Mouse (Mus musculus) embryo, embryonic 11 days (tissue): ENCODE data around the gene Zfp697.
A peak's percentile ranks its signal among the peaks of the same experiment; 100 is the strongest.
"Not testable (repeated sequence)": the region's sequence is repeated elsewhere in the genome, so short reads cannot be mapped to it uniquely, and the experiment has no call there.

Experiments
- DNase-seq: peaks from one replicate; pipeline ENCODE4 v3.0.0-alpha.2; 2015

Zfp697 gene

DNA sequence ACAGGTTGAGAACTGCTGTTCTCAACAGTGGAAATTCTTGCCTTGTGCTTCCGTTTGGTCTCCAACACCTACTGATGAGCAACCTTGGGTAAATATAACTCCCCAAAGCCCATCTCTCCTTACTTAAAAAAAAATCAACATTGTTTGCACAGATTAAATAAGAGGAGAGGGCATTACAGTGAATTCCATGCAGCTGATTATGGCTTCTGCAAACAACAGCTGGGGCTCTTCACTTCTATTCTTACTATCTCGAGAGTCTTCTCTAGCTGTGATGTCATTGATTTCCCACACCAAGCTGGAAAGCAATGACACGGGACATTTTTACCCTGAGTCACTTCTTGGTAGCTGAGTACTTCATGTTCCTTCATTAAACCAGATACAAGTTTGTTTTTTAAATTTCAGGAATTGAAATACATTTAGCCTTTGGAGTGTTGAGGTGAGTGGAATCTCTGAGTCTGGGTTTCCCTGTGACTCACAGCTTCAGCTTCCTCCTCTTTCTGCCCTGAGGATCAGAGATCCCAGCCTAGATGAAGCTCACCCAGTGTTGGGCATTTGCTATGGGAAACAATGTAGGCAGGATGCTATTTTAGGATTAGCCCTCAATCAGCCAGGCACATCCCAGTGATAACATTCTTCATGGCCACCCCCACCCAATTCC lies 8.1 kb upstream of the Zfp697 start:
- DNase-seq: no peak

DNA sequence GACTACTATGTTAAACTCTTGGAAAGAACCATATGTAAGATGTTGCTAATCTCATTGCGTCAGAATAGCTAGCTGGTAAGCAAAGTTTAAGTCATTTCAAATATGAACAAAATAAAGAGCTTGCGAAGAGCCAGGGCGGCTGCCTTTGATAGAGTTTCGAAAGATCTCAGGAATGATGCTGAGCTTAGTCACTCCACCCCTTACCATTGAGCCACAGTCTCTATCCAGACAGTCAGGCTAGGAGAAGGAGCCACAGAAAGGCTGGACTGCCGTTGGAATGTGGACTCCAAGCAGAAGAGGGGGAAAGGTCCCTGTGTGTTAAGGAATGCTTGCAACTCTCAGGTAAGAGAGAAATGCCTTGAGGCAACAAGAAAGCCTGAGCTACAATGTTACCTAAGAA lies 7.3 kb upstream of the Zfp697 start:
- no peak for DNase-seq

DNA sequence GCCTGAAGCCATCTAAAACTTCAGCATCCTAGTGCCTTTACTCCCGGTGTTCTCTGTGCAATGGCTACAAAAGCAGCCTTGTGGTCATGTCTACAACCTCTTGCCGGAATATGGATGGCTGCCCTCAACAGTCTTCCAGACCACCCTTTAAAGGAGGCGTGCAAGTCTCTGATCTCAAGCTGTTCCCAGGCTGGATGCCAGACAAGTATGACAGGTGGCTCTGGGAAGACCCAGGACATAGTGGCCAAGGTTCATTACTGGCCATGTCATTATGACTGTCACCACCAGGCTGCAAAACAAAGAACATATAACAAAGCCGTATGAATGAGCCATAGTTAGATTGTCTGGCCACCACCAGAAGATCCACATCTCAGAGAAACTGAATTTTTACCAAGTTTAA lies 4.0 kb upstream of the Zfp697 start:
- DNase-seq: no peak

DNA sequence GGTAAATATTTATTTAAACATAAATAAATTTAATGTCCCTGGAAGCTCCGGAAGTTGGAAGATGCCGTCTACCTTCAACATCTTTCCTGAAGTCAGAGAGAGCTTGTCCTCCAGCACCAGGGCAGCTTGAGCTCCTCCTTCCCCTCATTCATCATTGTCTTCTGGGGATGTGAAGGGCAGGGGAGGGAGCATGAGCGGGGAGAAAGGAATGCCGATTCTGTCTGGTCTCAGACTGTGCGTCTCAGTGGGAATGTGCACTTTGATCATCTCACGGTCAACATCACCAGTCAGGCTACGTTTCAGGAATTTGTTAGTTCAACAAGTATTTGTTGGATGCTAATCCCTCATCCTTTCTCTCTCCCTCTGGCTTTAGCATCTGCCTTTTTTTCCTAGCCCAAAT lies 3.0 kb upstream of the Zfp697 start:
- DNase-seq: peak; percentile 54

DNA sequence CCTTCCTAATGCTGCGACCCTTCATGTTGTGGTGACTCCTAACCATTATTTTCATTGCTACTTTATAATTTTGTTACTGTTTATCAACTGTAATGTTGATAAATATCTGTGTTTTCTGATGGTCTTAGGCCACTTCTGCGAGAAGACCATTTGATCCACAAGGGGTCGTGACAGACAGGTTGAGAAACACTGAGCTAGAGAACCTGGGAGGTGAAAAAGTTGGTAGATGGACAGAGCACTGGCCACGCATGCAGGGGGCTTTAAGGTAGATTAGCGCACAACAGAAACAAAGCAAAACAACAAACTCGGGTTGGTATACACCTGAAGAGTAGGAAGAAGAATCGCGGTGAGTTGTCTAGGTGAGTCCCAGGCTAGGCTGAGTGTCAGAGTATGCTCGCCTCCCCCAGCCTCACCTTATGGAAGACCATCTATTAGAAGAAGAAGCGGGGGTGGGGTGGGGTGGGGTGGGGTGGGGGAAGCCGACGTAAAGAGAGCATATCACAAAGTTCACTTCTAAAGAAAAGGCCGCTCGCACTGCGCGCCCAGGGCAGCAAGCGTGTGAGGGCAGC lies 500 bp upstream of the Zfp697 start:
- DNase-seq: peak; percentile 52

DNA sequence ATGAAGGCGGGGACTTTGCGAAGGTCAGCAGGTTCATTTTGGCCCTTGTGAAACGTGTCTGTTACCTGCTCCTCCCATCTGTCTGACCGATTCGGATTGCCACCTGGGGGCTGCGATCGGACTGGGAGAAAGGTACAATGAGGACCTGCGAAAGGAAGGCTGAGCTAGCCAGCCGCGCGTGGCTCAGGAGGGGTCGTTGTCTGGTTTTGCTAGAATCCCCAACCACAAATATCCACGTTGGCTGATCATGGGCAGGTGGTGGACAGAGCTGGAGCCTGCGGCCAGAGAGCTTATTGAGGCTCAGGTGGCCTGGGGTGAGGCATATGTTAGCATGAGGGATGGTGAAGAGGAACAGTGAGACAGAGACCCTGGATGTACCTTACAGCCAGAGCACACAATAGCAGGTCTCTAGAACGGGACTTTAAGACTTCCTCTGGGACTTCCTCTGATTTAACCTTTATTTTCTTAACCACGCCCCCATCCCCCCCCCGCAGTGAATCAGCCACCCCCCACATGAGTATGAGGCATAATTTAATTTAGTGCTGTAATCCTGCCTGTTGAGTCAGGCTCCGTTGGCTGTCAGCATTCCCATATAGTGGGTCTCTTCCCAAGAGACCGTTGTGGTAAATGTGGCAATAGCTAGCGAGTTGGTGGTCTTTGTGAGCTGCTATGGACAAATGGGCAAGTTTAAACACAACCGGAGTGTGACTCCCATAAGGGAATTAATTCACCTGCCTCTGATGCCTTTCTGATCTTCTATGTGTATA lies 946 bp downstream of the Zfp697 start:
- peak; percentile 10 for DNase-seq

DNA sequence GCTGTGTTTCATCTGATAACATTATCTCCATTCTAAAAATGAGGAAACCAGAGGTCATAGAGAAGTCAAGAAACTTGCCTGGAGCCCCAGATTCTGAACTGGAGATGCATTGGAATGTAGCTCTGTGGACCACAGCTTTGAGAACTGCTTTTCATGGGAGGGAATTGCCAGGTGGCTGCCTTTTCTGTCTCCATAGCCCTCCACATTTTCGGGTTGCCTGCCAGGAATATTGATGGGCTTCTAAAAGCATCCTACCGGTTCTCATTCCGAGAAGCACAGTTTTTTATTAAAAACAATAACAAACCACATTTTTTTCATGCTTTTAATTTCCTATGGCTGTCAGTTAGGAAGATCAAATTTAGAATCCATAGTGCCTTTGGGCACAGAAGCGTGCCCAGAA lies 4.8 kb downstream of the Zfp697 start:
- DNase-seq: no peak

DNA sequence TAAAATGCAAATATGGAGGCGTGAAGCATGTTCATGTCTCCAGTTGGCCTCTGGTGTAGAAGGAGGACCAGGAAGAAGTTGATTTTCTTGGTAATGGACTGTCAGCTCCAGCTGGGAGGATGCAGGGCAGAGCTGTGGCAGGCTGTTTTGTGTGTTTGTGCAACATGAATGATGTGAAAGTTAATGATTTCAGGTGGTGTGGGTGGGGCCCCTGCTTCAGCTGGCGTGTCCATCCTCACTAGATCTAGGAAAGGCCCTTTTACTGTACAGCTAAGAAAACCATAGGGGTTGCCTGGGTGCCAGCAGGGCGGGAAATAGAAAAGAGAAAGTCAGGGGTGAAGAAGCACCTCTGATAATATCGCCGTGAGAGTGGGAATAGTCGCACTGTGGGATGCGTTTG lies 5.5 kb downstream of the Zfp697 start:
- DNase-seq: no peak

DNA sequence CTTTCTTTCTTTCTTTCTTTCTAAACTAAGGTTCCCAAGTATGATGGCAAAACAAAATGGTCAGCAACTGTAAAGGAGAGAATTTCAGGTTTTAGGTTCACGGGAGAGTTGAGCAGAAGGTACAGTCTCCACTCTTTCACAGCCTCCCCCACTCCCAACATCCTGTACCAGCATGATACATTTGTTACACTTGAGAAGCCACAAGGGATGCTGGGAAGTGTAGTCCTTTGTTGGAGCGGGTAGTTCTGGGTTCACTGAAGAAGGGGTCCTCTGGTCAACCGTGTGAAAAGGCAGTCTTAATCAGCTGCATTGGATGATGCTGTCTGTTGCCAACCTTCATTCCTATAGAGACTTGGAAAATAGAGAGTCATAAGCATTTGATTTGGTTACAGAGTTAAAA lies 7.0 kb downstream of the Zfp697 start:
- DNase-seq: peak; percentile 8

DNA sequence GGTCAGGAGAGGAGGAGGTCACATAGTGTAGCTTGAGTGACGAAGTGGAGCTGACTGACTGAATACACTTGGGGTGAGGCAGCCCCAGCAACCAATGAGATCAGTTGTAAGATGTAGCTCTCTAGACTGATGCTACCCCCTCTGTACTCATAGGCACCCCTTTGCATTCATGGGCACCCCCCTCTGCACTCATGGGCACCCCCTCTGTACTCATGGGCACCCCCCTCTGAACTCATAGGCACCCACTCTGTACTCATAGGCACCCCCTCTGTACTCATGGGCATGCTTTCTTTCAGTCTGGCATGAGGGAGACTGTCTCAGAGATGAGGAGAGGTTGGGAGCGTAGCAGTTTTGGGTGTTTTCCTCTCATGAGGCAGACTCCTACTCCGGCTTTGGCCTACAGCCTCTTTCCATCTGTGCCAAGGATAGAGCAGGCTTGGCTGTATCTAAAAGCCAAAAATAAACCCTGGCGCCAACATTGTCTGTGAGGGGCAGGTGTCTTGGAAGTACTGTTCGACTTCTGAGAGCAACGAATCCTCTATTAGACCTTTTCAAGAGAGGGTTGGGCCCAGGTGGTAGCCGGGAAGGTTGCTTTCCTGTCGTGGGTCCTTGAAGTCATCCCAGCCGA lies 22.1 kb downstream of the Zfp697 start:
- DNase-seq: not testable (repeated sequence)

DNA sequence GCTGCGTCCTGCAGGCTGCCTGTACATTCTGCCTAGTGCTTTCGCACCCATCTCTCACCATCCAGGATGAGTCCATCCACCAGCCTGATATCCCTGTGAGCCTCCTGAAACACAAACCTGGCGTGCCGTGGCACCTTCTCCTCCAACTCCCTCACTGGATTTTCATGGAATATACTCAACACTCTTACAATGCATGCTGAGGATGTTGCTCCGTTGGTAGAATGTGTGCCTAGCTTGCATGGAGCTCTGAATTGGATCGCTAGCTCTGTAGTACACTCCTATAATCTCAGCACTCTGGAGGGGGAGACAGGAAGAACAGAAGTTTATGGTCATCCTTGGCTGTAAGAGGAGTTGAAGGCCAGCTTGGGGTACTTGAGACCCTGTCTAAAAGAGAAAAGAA lies 23.6 kb downstream of the Zfp697 start:
- DNase-seq: not testable (repeated sequence)

DNA sequence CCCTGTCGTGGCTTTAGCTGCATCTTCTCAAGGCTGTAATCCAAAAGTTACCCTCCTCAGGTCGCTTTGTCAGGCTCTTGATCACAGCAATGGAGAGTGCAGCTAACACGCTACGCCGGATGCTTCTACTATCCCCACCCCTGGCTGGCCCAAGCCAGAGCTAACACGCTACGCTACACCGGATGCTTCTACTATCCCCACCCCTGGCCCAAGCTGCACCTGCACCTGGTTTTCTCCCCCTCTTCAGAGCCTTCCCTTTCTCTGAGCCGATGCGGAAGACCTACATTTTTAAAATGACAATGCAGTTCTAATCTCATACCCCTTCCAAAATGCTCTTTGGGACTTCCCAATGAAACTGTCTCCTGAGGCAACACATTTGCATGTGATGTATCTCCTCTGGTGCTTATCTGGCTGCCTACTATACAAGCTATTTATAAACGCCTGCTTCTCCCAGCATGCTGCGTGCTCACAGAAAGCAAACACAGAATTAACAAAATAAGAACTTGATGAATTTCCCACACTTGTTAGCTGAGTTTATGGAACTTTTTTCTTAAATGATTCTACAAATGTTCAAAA lies 24.4 kb downstream of the Zfp697 start:
- DNase-seq: not testable (repeated sequence)

DNA sequence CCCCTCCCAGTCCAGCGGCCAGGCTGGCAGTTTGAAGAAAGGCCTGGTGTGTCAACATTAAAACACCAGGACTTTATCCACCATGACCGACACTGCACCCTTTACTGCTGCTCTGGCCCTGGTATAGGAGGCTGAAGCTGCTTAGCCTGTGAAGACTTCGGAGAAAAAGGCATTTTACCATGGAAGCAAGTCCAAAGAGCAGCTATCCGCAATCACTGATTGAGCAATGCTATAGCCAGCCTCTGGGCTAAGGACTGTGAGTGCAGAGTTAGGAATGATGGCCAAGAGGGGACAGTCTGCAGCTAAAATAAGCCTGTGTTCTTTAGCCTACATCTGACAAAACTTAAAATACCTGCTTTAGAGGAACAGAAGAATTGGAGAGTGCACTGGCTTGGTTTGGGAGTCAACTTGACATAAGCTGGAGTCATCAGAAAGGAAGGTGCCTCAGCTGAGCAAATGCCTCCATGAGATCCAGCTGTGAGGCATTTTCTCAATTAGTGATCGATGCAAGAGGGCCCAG lies 25.1 kb downstream of the Zfp697 start:
- not testable (repeated sequence) for DNase-seq

DNA sequence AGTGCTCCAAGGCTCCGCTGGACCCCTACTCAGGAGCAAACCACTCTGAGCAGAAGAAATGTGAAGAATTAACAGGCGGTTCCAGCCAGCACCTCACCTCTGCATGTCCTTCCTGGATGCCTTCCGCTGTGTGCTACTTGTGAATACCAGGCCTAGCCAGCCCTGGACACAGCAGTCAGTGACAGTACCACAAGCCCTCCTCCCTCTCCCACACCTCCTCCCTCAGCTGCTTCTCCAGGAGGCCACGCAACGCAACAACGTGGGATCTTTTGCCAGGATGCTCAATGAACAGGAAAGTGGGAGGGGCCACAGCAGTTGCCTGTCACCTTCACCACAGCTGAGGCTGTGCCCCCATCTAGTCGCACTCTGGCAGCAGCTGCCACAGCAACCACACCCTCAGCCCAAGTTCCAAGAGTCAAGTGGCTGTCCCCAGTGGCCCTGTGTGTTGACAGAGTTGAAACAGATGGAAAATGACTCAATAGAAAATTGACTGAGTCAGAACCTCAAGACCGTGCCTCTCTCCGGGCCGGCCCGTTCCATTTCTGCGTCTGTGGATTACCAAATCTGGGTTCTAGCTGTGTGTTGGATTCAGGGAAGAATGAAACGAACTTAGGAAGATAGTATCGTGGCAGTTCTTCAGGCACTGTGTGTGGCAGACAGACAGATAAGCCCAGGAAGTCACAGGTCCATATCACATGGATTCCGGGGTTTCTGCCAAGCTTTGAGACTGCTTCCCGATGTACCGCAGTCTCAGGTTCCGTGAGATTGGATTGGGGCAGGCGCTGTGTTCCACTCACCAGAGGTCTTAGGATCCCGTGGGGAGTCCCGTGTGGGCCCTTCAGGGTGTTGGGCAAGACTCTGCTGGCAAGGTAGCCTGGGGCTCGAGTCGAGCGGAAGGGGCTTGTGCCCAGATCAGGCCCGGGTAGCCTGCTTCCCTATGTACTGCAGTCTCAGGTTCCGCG lies 28.6 kb downstream of the Zfp697 start:
- not testable (repeated sequence) for DNase-seq

DNA sequence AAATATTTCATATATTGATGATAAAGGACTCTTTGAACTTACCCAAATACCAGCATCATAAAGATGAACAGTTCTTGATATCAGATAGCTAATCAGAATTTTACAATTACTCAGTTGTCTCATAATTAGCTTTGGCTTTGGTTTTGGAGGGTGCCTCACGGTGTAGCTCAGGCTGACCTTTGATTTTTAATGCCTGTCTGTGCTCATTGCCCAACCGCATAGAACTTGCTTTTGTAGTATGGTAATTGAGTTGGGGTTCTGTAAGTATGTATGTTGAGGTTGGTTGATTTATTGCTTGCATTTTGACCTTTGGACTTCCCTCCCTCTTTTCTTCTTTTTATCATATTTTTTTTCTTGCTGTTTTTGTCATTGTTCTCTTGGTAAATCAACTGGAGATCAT lies 31.5 kb downstream of the Zfp697 start:
- no peak for DNase-seq

DNA sequence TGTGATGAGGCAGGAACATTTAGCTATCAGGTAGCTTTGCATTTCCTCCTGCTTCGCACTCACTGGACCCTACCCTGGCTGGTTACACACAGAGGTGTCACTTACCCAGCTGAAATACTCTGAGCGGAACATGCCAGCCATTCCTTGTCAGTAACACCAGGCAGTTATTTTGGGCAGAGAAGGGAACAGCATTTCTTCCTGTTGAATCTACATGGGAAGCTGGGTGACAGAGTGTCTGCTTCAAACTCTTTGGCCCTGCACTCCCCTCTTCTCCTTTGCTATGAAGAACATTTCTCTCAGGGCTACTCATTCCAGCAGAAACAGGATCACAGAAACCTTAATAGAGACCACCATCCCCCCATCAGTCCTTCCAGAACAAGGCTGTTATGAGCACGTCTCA lies 32.0 kb downstream of the Zfp697 start:
- DNase-seq: no peak

DNA sequence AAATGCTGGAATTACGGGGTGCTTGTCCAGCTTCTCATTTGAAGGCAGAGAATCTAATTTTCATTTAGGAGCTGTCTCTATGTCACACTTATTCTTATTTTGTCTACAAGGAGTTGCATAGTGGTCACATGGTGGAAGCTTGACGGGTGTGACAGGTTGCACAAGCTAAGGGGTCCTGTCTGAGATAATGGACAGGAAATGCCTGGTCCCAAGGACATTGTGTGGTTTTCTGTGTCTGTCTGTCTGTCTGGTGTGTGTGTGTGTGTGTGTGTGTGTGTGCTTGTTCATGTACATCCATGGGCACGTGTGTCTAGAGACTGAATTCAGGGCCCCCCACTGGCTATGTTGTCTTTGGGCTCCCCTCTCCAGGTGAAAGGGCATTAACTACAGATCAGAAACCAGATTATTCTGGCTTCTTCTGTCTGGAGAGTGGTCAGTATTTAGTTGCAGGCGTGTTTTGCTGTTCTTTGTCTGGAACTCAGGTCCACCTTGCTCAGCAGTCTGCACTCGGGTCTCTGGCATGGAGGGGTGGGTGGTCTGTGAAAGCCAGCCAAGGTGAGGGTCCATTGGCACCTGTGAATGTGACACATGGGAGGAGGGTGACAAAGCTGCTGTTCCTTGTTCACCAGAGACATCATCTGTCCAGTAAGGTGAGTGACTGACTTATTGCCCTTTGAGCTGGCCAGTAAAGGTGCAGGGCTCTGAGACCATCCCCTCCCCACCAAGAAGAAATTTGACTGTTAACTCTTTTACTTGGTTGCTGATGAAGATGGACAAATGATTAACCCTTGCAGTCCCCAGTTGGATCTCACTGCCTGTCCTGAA lies 34.4 kb downstream of the Zfp697 start:
- DNase-seq: no peak

DNA sequence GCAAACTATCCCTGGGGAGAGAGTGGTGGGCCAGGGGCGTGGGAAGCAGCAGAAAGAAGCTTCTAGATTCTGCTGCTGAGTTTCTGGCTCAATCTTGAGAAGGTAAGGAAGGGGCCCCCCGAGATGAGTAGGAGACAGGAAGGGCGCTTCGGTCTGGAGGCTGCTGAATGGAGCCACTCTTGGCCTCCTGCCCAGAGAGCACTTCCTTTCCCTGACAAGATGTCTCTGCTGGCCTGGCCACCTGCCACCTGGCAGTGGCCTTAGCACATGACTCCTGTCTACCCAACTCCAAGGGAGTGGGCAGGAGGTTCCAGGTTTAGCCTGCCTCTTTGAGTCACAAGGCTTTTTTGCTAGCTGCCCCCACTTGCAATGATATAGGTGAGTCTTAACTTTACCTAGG lies 35.1 kb downstream of the Zfp697 start:
- DNase-seq: no peak

DNA sequence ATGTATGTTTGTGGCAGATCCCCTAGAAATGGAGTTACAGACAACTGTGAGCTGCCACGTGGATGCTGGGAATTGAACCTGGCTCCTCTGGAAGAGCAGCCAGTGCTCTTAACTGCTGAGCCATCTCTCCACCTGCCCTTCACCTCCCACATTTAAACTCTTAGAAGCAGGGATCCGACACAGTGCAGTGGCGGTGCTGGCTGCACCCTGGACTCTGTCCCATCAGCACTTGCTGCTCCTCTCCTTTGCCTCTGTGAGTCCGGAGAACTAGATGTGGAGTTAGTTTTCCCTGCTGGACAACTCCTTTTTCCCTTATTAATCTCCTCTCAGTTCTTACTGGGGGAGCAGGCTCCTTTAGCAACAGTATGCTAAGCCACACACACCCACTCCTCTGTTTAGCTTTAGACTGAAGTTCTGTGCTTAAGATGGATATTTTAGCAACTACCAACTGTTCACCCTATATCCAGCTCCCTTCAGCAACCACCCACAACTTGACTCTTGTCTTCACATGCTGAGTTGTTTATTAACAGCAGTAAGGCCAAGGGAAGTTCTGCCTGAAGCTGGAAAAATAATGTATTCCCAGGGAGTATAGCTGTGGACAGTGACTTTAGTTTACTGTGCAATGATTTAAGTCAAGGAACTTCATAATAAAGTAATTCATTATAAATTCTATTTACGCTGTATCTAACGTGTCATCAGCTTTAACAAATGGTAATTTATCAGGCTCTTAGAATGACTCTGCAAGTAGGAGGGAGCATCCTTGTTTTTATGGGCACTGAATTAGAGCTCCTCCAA lies 36.9 kb downstream of the Zfp697 start:
- DNase-seq: no peak

DNA sequence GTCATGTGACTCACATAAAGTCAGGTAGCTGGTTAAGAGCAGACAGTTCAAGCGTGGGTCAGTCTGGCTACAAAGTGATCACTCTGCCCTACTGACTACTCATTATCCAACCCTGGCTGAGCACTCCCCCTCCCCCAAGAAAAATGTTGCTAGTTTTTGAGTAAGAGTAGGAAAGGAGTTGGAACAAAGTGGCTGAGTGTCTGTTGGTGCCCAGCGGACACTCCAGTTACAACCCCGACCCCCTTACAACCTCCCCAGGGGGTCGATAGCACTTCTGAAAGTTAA lies 37.5 kb downstream of the Zfp697 start:
- no peak for DNase-seq

DNA sequence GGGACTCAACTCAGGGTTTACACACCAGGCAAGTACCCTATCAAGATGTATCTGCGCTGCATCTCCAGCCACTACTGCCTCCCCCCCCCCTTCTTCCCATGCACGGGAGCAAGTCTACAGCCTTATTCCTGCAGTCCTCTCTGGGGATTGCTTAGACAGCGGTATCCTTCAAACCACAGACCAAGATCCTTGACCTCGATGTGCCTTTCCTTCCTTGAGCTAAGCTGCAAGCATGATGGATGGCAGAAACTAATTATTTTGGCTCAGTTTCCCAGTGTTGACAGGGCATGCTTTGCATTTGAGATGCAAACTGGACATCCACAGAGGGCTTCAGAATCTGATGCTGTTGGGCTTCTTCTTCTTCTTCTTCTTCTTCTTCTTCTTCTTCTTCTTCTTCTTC lies 40.7 kb downstream of the Zfp697 start:
- no peak for DNase-seq
